Mouse (Mus musculus) neural tube, embryonic 13.5 days (tissue): Measurements from ENCODE around the gene Gnaq. TPM values are rescaled to one million over a fixed set of nuclear protein-coding genes. Genes with fewer than 3 reads are reported as not detected.

Experiments used
- ATAC-seq: fragments of 200-750 bp; cut with Nextera tagmentation; 2 replicates; pipeline ENCODE4 v1.8.0; 2017; ENCODE audit warnings: low read depth, mild to moderate bottlenecking, moderate TSS enrichment, moderate library complexity
- H3K27ac ChIP-seq: fragments of 300-500 bp; sonication (generic); replicated peaks from 2 replicates; pipeline ENCODE4 v1.5.1; 2015; ENCODE audit warnings: moderate library complexity, mild to moderate bottlenecking, inconsistent platforms
- H3K27me3 ChIP-seq: fragments of 300-500 bp; sonication (generic); 2 replicates; pipeline ENCODE4 v1.6.1; 2015; ENCODE audit warnings: mild to moderate bottlenecking, inconsistent platforms
- H3K36me3 ChIP-seq: fragments of 300-500 bp; sonication (generic); 2 replicates; pipeline ENCODE4 v1.6.1; 2015; ENCODE audit warnings: mild to moderate bottlenecking, inconsistent platforms
- H3K4me1 ChIP-seq: fragments of 300-500 bp; sonication (generic); replicated peaks from 2 replicates; pipeline ENCODE4 v1.6.1; 2015; ENCODE audit warnings: inconsistent platforms
- H3K4me2 ChIP-seq: fragments of 300-500 bp; sonication (generic); 2 replicates; pipeline ENCODE4 v1.6.1; 2015; ENCODE audit warnings: inconsistent platforms, mild to moderate bottlenecking, moderate library complexity
- H3K4me3 ChIP-seq: fragments of 300-500 bp; sonication (generic); 2 replicates; pipeline ENCODE4 v1.5.1; 2015; ENCODE audit warnings: mild to moderate bottlenecking, inconsistent platforms
- H3K9ac ChIP-seq: fragments of 300-500 bp; sonication (generic); 2 replicates; pipeline ENCODE4 v1.6.1; 2015; ENCODE audit warnings: moderate library complexity, mild to moderate bottlenecking, inconsistent platforms
- H3K9me3 ChIP-seq: fragments of 300-500 bp; sonication (generic); 2 replicates; pipeline ENCODE4 v1.6.1; 2016; ENCODE audit warnings: inconsistent platforms
- WGBS: fragments of 180-500 bp; shearing (Covaris S2); methylation state at CpG from one replicate; pipeline ENCODE4 v1.1.7; 2015; 5-methylcytosine and 5-hydroxymethylcytosine counted together
- polyA plus RNA-seq: library from polyadenylated mRNA; unstranded; fragments of >200 nt; fragmentation: Nextera tagmentation; extraction: Ambion mirVana; gene quantifications from 2 replicates; pipeline ENCODE4 v1.2.1, GENCODE M21; 2015

Gnaq gene
- polyA plus RNA-seq, 1 experiment from 2014 or later = 83.3 TPM

GRCm38 (mm10) chr19:16330161-16330560 lies 197.5 kb downstream of the Gnaq start:
- Histone ChIP-seq H3K36me3 (peaks cover 16% of the 10 kb centered on the region), H3K9me3 (no peaks in the 10 kb centered on the region), H3K27ac (0 out of 2 replicates have a peak overlapping the region, but pooled peaks have one; percentile 13), H3K4me3 (no peak overlapping the region), H3K4me1 (peaks cover 49% of the 10 kb centered on the region), H3K27me3 (no peaks in the 10 kb centered on the region), H3K9ac (no peak overlapping the region), H3K4me2 (no peak overlapping the region)
- ATAC-seq = no peak
- 84% methylated on average over 7 of the region's 7 CpGs for WGBS

- Histone ChIP-seq H3K4me3 (no peak overlapping the region), H3K9me3 (no peaks in the 10 kb centered on the region), H3K36me3 (peaks cover 21% of the 10 kb centered on the region), H3K4me1 (peaks cover 40% of the 10 kb centered on the region), H3K9ac (no peak overlapping the region), H3K27me3 (no peaks in the 10 kb centered on the region), H3K4me2 (no peak overlapping the region), H3K27ac (no peak overlapping the region)
- 93% methylated on average over 6 of the region's 6 CpGs for WGBS
- ATAC-seq = no peak
Observed at GRCm38 (mm10) chr19:16331047-16331446, 198.4 kb downstream of the Gnaq start.

GRCm38 (mm10) chr19:16337866-16338530 lies 205.4 kb downstream of the Gnaq start:
- 87% methylated on average over 9 of the region's 9 CpGs for WGBS
- H3K36me3 ChIP-seq = peaks cover 21% of the 10 kb centered on the region
- H3K9ac ChIP-seq = no peak overlapping the region
- H3K4me1 ChIP-seq = peaks cover 4% of the 10 kb centered on the region; the same call in 1 of the 2 replicates
- no peak for ATAC-seq
- no peaks in the 10 kb centered on the region for H3K9me3 ChIP-seq
- H3K27ac ChIP-seq = no peak overlapping the region
- H3K4me3 ChIP-seq = no peak overlapping the region
- H3K4me2 ChIP-seq = no peak overlapping the region
- no peaks in the 10 kb centered on the region for H3K27me3 ChIP-seq

GRCm38 (mm10) chr19:16339954-16340586 lies 207.4 kb downstream of the Gnaq start:
- Histone ChIP-seq H3K9me3 (no peaks in the 10 kb centered on the region), H3K27ac (no peak overlapping the region), H3K4me1 (peaks cover 9% of the 10 kb centered on the region; the same call in 1 of the 2 replicates), H3K9ac (no peak overlapping the region), H3K4me2 (no peak overlapping the region), H3K4me3 (no peak overlapping the region), H3K36me3 (peaks cover 5% of the 10 kb centered on the region), H3K27me3 (no peaks in the 10 kb centered on the region)
- 87% methylated on average over 4 of the region's 4 CpGs for WGBS
- no peak for ATAC-seq

GRCm38 (mm10) chr19:16342702-16343101 lies 210.1 kb downstream of the Gnaq start:
- H3K4me2 ChIP-seq = no peak overlapping the region
- no peak overlapping the region for H3K27ac ChIP-seq
- WGBS = 74% methylated on average over 2 of the region's 2 CpGs
- no peak overlapping the region for H3K9ac ChIP-seq
- peaks cover 8% of the 10 kb centered on the region; the same call in 1 of the 2 replicates for H3K4me1 ChIP-seq
- no peaks in the 10 kb centered on the region for H3K27me3 ChIP-seq
- no peak for ATAC-seq
- H3K36me3 ChIP-seq = 0 out of 2 replicates have a peak, but pooled peaks cover 3% of the 10 kb centered on the region
- no peaks in the 10 kb centered on the region for H3K9me3 ChIP-seq
- H3K4me3 ChIP-seq = no peak overlapping the region

- H3K4me2 ChIP-seq = no peak overlapping the region
- no peak overlapping the region for H3K4me3 ChIP-seq
- peaks cover 8% of the 10 kb centered on the region; the same call in 1 of the 2 replicates for H3K36me3 ChIP-seq
- H3K27ac ChIP-seq = no peak overlapping the region
- ATAC-seq = no peak
- 0 out of 2 replicates have a peak, but pooled peaks cover 5% of the 10 kb centered on the region for H3K4me1 ChIP-seq
- H3K9me3 ChIP-seq = no peaks in the 10 kb centered on the region
- 92% methylated on average over 2 of the region's 2 CpGs for WGBS
- no peaks in the 10 kb centered on the region for H3K27me3 ChIP-seq
- no peak overlapping the region for H3K9ac ChIP-seq
Observed at GRCm38 (mm10) chr19:16345516-16345915, 212.9 kb downstream of the Gnaq start.

- no peaks in the 10 kb centered on the region for H3K27me3 ChIP-seq
- no peak overlapping the region for H3K4me3 ChIP-seq
- no peak for ATAC-seq
- H3K36me3 ChIP-seq = peaks cover 8% of the 10 kb centered on the region; the same call in 1 of the 2 replicates
- H3K4me2 ChIP-seq = no peak overlapping the region
- 0 out of 2 replicates have a peak, but pooled peaks cover 5% of the 10 kb centered on the region for H3K4me1 ChIP-seq
- no peak overlapping the region for H3K9ac ChIP-seq
- 89% methylated on average over 3 of the region's 3 CpGs for WGBS
- H3K9me3 ChIP-seq = no peaks in the 10 kb centered on the region
- no peak overlapping the region for H3K27ac ChIP-seq
Observed at GRCm38 (mm10) chr19:16347037-16347436, 214.4 kb downstream of the Gnaq start.

GRCm38 (mm10) chr19:16353701-16354136 lies 221.1 kb downstream of the Gnaq start:
- no peak; the same call in 1 of the 2 replicates for ATAC-seq
- H3K27me3 ChIP-seq = no peaks in the 10 kb centered on the region
- H3K36me3 ChIP-seq = no peaks in the 10 kb centered on the region
- no peak overlapping the region for H3K27ac ChIP-seq
- H3K4me3 ChIP-seq = no peak overlapping the region
- H3K4me2 ChIP-seq = no peak overlapping the region
- H3K4me1 ChIP-seq = peaks cover 32% of the 10 kb centered on the region
- no peaks in the 10 kb centered on the region for H3K9me3 ChIP-seq
- no peak overlapping the region for H3K9ac ChIP-seq

GRCm38 (mm10) chr19:16358148-16358547 lies 225.5 kb downstream of the Gnaq start:
- 90% methylated on average over 3 of the region's 3 CpGs for WGBS
- ATAC-seq = no peak

GRCm38 (mm10) chr19:16358905-16359304 lies 226.3 kb downstream of the Gnaq start:
- H3K27ac ChIP-seq = no peak overlapping the region
- no peak overlapping the region for H3K4me3 ChIP-seq
- H3K9ac ChIP-seq = no peak overlapping the region
- H3K27me3 ChIP-seq = no peaks in the 10 kb centered on the region
- no peak overlapping the region for H3K4me2 ChIP-seq
- no peak for ATAC-seq
- H3K36me3 ChIP-seq = peaks cover 8% of the 10 kb centered on the region
- no peaks in the 10 kb centered on the region for H3K9me3 ChIP-seq
- peaks cover 30% of the 10 kb centered on the region for H3K4me1 ChIP-seq
- WGBS = 70% methylated on average over 5 of the region's 5 CpGs

More at GRCm38 (mm10) chr19:16358148-16358547, 225.5 kb downstream of the Gnaq start:
- peaks cover 32% of the 10 kb centered on the region for H3K4me1 ChIP-seq
- no peaks in the 10 kb centered on the region for H3K9me3 ChIP-seq
- no peaks in the 10 kb centered on the region for H3K27me3 ChIP-seq
- H3K36me3 ChIP-seq = peaks cover 8% of the 10 kb centered on the region
- H3K4me2 ChIP-seq = no peak overlapping the region
- H3K4me3 ChIP-seq = no peak overlapping the region
- H3K9ac ChIP-seq = no peak overlapping the region
- no peak overlapping the region for H3K27ac ChIP-seq

- Histone ChIP-seq H3K9me3 (no peaks in the 10 kb centered on the region), H3K36me3 (peaks cover 8% of the 10 kb centered on the region), H3K4me3 (no peak overlapping the region), H3K27ac (no peak overlapping the region), H3K27me3 (no peaks in the 10 kb centered on the region), H3K4me1 (peaks cover 18% of the 10 kb centered on the region), H3K4me2 (no peak overlapping the region), H3K9ac (no peak overlapping the region)
- 81% methylated on average over 7 of the region's 7 CpGs for WGBS
- no peak for ATAC-seq
Observed at GRCm38 (mm10) chr19:16366465-16367063, 233.9 kb downstream of the Gnaq start.

- no peak overlapping the region for H3K4me3 ChIP-seq
- no peak overlapping the region for H3K4me2 ChIP-seq
- WGBS = 65% methylated on average over 10 of the region's 10 CpGs
- peak overlapping the region; percentile 56 for H3K27ac ChIP-seq
- H3K9me3 ChIP-seq = no peaks in the 10 kb centered on the region
- no peaks in the 10 kb centered on the region for H3K27me3 ChIP-seq
- H3K4me1 ChIP-seq = peaks cover 24% of the 10 kb centered on the region
- no peak overlapping the region for H3K9ac ChIP-seq
- peaks cover 3% of the 10 kb centered on the region; the same call in 1 of the 2 replicates for H3K36me3 ChIP-seq
- ATAC-seq = no peak
Observed at GRCm38 (mm10) chr19:16367218-16367617, 234.6 kb downstream of the Gnaq start.
